Mouse (Mus musculus) hindbrain, embryonic 16.5 days (tissue): ENCODE results near the gene Zfp335. TPM values are rescaled to one million over a fixed set of nuclear protein-coding genes. Genes with fewer than 3 reads are reported as not detected.
A peak's percentile ranks its signal among the peaks of the same experiment; 100 is the strongest.

Experiments
- ATAC-seq: fragments of 200-750 bp; cut with Nextera tagmentation; 2 replicates; pipeline ENCODE4 v1.8.0; 2017; ENCODE audit warnings: moderate TSS enrichment, moderate library complexity
- H3K27ac ChIP-seq: fragments of 300-500 bp; sonication (generic); 2 replicates; pipeline ENCODE4 v1.5.1; 2014; ENCODE audit warnings: low read depth, mild to moderate bottlenecking, control low read depth, low read length, moderate library complexity
- H3K27me3 ChIP-seq: fragments of 300-500 bp; sonication (generic); replicated peaks from 2 replicates; pipeline ENCODE4 v1.6.1; 2014; ENCODE audit warnings: low read length; ENCODE audit not compliant: control insufficient read depth, insufficient read depth
- H3K36me3 ChIP-seq: fragments of 300-500 bp; sonication (generic); 2 replicates; pipeline ENCODE4 v1.6.1; 2014; ENCODE audit warnings: mild to moderate bottlenecking, low read length, moderate library complexity, mixed read lengths; ENCODE audit not compliant: control insufficient read depth, insufficient read depth
- H3K4me1 ChIP-seq: fragments of 300-500 bp; sonication (generic); 2 replicates; pipeline ENCODE4 v1.6.1; 2014; ENCODE audit warnings: low read depth, low read length; ENCODE audit not compliant: control insufficient read depth, insufficient read depth
- H3K4me2 ChIP-seq: fragments of 300-500 bp; sonication (generic); 2 replicates; pipeline ENCODE4 v1.6.1; 2014; ENCODE audit warnings: mild to moderate bottlenecking, low read length, control low read depth, moderate library complexity
- H3K4me3 ChIP-seq: fragments of 300-500 bp; sonication (generic); 2 replicates; pipeline ENCODE4 v1.5.1; 2014; ENCODE audit warnings: mild to moderate bottlenecking, low read length, control low read depth, moderate library complexity
- H3K9ac ChIP-seq: fragments of 300-500 bp; sonication (generic); 2 replicates; pipeline ENCODE4 v1.6.1; 2014; ENCODE audit warnings: low read depth, mild to moderate bottlenecking, control low read depth, low read length, moderate library complexity
- H3K9me3 ChIP-seq: fragments of 300-500 bp; sonication (generic); 2 replicates; pipeline ENCODE4 v1.6.1; 2014; ENCODE audit warnings: mild to moderate bottlenecking, low read length, moderate library complexity; ENCODE audit not compliant: control insufficient read depth
- WGBS: fragments of 180-500 bp; shearing (Covaris S2); extraction: QIAGEN DNeasy Blood & Tissue Kit; methylation state at CpG from one replicate; pipeline ENCODE4 v1.1.7; 2014; 5-methylcytosine and 5-hydroxymethylcytosine counted together
- polyA plus RNA-seq: library from polyadenylated mRNA; unstranded; fragments of >200 nt; fragmentation: Nextera tagmentation; extraction: Ambion mirVana; gene quantifications from 2 replicates; pipeline ENCODE4 v1.2.1, GENCODE M21; 2015

Gene Zfp335
- polyA plus RNA-seq, 1 experiment from 2014 or later = 13.4 TPM

DNA sequence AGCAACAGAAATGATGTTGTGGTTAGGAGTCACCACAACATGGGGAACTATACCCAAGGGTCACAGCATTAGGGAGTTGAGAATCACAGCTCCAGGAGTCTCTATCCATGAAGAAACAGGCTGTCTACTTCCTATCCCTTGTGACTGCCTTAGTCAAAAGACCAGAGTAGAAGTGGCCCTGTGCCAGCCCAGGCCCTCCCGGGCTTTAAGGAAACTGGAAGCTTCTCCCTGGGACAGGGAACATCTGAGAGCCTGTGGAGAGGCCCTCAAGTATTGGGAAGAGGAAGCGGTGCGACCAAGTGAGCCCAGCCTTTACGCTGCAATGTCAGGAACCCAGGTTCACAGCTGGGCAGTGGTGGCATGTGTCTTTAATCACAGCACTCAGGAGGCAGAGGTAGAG lies 24.4 kb upstream of the Zfp335 start:
- H3K4me2 ChIP-seq = no peak overlapping the region

DNA sequence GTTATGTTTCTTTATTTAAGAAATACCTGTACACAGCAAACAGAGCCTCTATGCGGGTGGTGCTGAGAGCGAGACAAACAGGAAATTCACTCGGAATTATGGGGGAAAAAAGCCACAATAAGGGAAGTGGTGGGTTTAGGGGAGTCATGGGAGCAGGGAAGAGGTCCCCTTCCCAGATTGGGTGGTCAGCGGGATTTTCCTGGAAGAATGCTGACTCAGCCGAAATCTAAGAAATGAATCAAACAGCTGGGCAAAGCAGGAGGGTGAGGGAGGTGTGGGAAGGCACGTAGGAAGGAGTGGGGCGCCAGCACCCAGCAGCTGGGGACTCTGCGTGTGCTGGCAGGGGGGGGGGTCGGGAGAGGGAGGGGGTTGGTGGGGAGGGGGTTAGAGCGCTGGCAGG lies 22.0 kb upstream of the Zfp335 start:
- no peak for ATAC-seq
- no peaks in the 10 kb centered on the region for H3K9me3 ChIP-seq
- H3K27ac ChIP-seq = no peak overlapping the region
- H3K36me3 ChIP-seq = no peaks in the 10 kb centered on the region
- WGBS = 44% methylated on average over 8 of the region's 10 CpGs
- H3K27me3 ChIP-seq = no peaks in the 10 kb centered on the region; the same call in 1 of the 2 replicates
- no peak overlapping the region for H3K4me3 ChIP-seq
- H3K4me1 ChIP-seq = peaks cover 5% of the 10 kb centered on the region
- no peak overlapping the region for H3K4me2 ChIP-seq
- H3K9ac ChIP-seq = no peak overlapping the region

More for the DNA sequence above, 24.4 kb upstream of the Zfp335 start:
- Histone ChIP-seq H3K27me3 (no peaks in the 10 kb centered on the region; the same call in 1 of the 2 replicates), H3K4me3 (no peak overlapping the region), H3K36me3 (no peaks in the 10 kb centered on the region), H3K9ac (no peak overlapping the region), H3K27ac (no peak overlapping the region), H3K4me1 (peaks cover 18% of the 10 kb centered on the region), H3K9me3 (no peaks in the 10 kb centered on the region)
- ATAC-seq = no peak
- 77% methylated on average over 4 of the region's 4 CpGs for whole genome bisulfite sequencing

DNA sequence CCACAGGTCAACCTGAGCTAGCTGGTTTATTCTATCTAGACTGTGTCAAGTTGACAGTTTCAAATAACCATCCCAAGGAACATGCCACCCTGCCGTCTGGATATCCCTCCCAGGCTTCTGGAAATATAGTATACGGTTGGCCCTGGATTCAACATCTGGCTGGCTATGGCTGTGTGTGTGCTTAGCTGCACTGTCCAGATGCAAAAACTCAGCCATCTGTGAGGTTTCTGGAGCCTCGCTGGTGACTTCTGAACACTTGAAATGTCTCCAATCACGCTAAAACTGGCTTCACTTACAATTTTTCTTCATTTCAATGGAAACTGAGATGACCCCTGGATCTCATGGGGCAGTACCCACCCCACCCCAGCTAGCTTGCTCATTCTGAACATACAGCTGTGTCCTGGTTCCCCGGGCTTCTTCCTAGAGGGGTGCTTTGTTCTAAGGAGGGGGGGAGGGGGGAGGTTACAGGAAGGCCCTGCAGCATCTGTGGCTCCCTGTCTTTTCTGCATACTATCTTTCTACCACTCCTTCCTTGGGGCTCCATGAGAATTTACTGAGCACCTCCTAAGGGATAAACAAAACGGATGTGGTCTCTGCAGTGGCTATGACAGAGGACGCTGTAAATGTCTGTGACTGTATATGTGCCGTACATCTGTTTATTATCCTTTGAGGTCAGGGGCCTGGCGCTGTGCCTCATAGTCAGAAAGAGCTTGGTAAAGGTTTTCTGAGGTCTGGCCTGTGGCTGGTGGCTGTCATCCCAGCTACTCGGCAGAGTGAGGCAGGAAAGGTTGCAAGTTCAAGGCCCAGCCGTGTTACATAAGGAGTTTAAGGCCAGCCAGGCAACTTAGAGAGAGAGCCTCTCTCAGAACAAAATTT lies 19.4 kb upstream of the Zfp335 start:
- H3K4me1 ChIP-seq = no peaks in the 10 kb centered on the region; the same call in 1 of the 2 replicates
- H3K4me2 ChIP-seq = no peak overlapping the region
- 56% methylated on average over 11 of the region's 11 CpGs for WGBS

GRCm38 (mm10) chr2:164924100-164924857 lies 12.7 kb upstream of the Zfp335 start:
- WGBS = 38% methylated on average over 11 of the region's 11 CpGs

More for the DNA sequence above, 19.4 kb upstream of the Zfp335 start:
- H3K9me3 ChIP-seq = no peaks in the 10 kb centered on the region
- no peaks in the 10 kb centered on the region for H3K27me3 ChIP-seq
- ATAC-seq = no peak
- no peaks in the 10 kb centered on the region for H3K36me3 ChIP-seq
- H3K4me3 ChIP-seq = no peak overlapping the region
- no peak overlapping the region for H3K27ac ChIP-seq
- H3K9ac ChIP-seq = no peak overlapping the region

DNA sequence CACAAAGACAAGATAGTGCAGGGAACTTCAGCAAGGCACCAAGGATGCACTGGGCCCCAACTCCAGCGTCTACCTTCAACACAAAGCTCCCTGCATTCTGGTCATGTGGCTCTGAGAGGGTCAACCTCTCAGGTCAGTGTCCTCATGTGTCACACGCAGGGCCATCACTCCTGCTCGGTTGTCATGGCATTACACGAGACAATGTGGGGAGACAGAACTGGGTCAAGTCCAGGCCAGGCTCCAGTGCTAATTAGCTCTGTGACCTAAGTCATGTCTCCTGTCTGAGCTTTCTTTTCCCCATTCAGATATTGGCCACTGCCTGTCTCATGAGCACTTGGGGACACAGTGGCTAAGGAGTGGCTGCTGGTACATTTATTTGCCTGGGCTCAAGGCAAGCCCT lies 11.7 kb upstream of the Zfp335 start:
- WGBS = 33% methylated on average over 4 of the region's 4 CpGs
- no peak for ATAC-seq

More at GRCm38 (mm10) chr2:164924100-164924857, 12.7 kb upstream of the Zfp335 start:
- Histone ChIP-seq H3K4me1 (peaks cover 6% of the 10 kb centered on the region), H3K9ac (0 out of 2 replicates have a peak overlapping the region, but pooled peaks have one; percentile 22), H3K27me3 (no peaks in the 10 kb centered on the region), H3K4me3 (no peak overlapping the region), H3K4me2 (no peak overlapping the region), H3K36me3 (peaks cover 2% of the 10 kb centered on the region; the same call in 1 of the 2 replicates), H3K9me3 (no peaks in the 10 kb centered on the region), H3K27ac (no peak overlapping the region)
- peak; percentile 66; the same call in 1 of the 2 replicates for ATAC-seq

DNA sequence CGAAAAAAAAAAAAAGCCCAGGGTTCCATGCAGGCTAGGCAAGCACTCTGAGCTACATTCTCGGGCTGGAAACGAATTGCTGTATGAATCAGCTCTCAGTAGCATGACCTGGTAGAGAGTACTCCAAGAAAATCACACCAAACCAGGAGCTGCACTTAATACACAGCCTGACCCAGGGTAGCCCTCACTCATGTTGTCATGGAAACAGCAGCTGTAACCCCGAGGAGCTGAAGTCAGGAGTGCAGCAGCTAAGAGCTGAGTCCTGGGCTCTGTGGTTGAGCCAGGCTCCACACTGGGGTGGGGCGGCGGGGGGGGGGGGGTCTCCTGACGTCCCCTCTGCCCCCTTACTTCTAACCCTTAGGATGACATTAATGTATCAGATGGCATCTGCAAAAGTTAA lies 10.4 kb upstream of the Zfp335 start:
- no peak for ATAC-seq

More for the DNA sequence above, 11.7 kb upstream of the Zfp335 start:
- Histone ChIP-seq H3K36me3 (peaks cover 2% of the 10 kb centered on the region; the same call in 1 of the 2 replicates), H3K27ac (no peak overlapping the region), H3K4me3 (no peak overlapping the region), H3K4me1 (peaks cover 6% of the 10 kb centered on the region), H3K27me3 (no peaks in the 10 kb centered on the region), H3K9me3 (no peaks in the 10 kb centered on the region), H3K9ac (no peak overlapping the region), H3K4me2 (no peak overlapping the region)

GRCm38 (mm10) chr2:164918325-164918724 lies 6.8 kb upstream of the Zfp335 start:
- no peak overlapping the region for H3K9ac ChIP-seq
- no peaks in the 10 kb centered on the region for H3K9me3 ChIP-seq
- no peak for ATAC-seq
- H3K27ac ChIP-seq = no peak overlapping the region
- WGBS = 69% methylated on average over 4 of the region's 5 CpGs
- H3K27me3 ChIP-seq = no peaks in the 10 kb centered on the region
- H3K4me1 ChIP-seq = no peaks in the 10 kb centered on the region; the same call in 1 of the 2 replicates
- no peak overlapping the region for H3K4me3 ChIP-seq
- H3K36me3 ChIP-seq = peaks cover 5% of the 10 kb centered on the region; the same call in 1 of the 2 replicates
- no peak overlapping the region for H3K4me2 ChIP-seq

More for the DNA sequence above, 10.4 kb upstream of the Zfp335 start:
- Histone ChIP-seq H3K27me3 (no peaks in the 10 kb centered on the region), H3K9me3 (no peaks in the 10 kb centered on the region), H3K9ac (no peak overlapping the region), H3K4me1 (peaks cover 6% of the 10 kb centered on the region), H3K27ac (no peak overlapping the region), H3K36me3 (peaks cover 2% of the 10 kb centered on the region; the same call in 1 of the 2 replicates), H3K4me3 (no peak overlapping the region), H3K4me2 (no peak overlapping the region)
- WGBS = 58% methylated on average over 7 of the region's 7 CpGs

DNA sequence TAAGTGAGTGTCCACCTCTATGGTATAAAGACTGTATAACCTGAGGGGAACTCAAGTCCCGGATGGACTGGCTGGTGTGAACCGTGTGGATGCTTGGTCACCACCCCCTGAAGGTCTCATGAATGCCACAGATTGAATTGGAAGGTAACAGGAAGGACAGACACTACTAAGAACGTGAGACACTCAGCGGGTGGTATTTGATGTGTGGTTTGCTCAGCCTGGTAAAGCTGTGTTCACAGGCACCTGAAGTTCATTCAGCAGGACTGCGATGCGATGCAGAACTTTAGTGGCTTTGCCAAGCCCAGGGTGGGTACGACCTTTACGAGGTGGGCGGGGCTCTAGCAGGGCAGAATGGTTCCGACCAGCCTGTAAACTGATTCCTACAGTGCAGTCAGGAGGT lies 5.8 kb upstream of the Zfp335 start:
- 67% methylated on average over 10 of the region's 10 CpGs for WGBS
- H3K4me2 ChIP-seq = no peak overlapping the region
- H3K27me3 ChIP-seq = no peaks in the 10 kb centered on the region
- no peak overlapping the region for H3K27ac ChIP-seq
- H3K9ac ChIP-seq = no peak overlapping the region
- peaks cover 5% of the 10 kb centered on the region; the same call in 1 of the 2 replicates for H3K36me3 ChIP-seq
- ATAC-seq = no peak
- no peaks in the 10 kb centered on the region for H3K9me3 ChIP-seq
- H3K4me1 ChIP-seq = peaks cover 2% of the 10 kb centered on the region
- H3K4me3 ChIP-seq = no peak overlapping the region

DNA sequence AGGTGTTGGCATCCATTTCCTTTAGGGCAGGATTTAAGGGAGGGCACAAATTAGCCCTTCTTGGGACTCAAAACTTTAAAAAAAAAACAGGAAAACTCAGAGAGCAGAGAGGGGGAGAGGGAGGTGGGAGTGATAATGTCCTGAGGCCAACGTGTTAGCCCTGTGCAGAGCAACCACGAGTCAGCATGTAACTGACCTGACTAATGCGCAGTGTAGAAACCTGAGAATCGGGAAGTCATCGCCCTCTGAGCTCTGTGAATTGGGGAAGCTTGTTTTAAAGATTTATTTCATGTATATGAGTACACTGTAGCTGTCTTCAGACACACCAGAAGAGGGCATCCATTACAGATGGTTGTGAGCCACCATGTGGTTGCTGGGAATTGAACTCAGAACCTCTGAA lies 5.3 kb upstream of the Zfp335 start:
- Histone ChIP-seq H3K4me1 (peaks cover 5% of the 10 kb centered on the region), H3K4me3 (no peak overlapping the region), H3K4me2 (no peak overlapping the region), H3K9ac (no peak overlapping the region), H3K9me3 (no peaks in the 10 kb centered on the region), H3K27ac (no peak overlapping the region), H3K36me3 (peaks cover 5% of the 10 kb centered on the region; the same call in 1 of the 2 replicates), H3K27me3 (no peaks in the 10 kb centered on the region)
- 93% methylated on average over 5 of the region's 5 CpGs for WGBS
- no peak for ATAC-seq
